Mouse (Mus musculus): ENCODE measurements around the gene Trdn. TPM values are rescaled to one million over a fixed set of nuclear protein-coding genes. Genes with fewer than 3 reads are reported as not detected.

Gene Trdn
- total RNA-seq, 2 experiments from 2014 or later: 298 to 299 TPM

DNA sequence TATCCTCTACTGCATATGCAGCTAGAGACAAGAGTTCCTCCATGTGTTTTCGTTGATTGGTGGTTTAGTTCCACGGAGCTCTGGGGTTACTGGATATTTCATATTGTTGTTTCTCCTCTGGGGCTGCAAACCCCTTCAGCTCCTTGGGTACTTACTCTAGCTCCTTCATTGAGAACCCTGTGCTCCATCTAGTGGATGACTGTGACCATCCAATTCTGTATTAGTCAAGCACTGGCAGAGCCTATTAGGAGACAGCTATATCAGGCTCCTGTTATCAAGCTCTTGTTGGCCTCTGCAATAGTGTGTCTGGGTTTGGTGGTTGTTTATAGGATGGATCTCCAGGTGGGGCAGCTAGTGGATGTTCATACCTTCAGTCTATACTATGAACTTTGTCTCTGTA, 290.2 kb downstream of the Trdn start:
- DNase-seq: peak; percentile 9 to 20

DNA sequence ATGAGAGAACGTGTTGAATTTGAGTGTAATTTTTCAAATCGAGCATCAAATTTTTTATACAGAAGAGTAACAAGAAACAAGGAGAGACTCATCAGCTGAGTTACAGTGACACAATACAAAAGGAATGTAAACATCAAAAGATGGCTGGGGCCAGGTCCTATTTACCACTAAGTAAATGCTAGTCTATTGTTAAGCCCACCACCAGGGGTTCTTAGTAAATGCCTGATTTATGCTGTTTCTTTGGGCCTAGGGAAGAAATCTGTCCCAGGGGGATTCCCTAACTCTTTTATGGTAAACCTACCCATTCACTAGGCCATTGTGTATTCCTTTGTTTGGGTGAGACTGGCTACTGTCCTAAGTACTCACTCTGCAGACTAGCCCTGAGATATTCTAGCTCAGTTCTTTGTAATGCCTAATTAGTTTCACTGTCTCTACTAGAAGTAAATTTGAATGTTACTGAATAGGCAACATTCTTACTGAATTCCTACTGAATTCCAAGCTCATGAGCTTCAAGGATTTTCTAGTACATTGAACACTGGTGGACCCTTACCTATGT, 295.2 kb downstream of the Trdn start:
- DNase-seq: no peak

Other genes starting within 250 kb of the Trdn start
- under 1 TPM in 1 of 2 experiments, not detected in 1; 0.79 TPM for gene Nkain2, start 190.1 kb upstream of the Trdn start, total RNA-seq (2021)

Measured in heart, adult 18-20 months (tissue).